Mouse (Mus musculus): ENCODE measurements at regions not wholly inside any gene's neighbourhood (a gene's known extent, or its start where the extent isn't known, plus 50 kb on each side); places are given as distances from the start of the nearest gene placed in this dataset.

GRCm38 (mm10) chr4:45673081-45673819 lies 125.6 kb upstream of the Aldh1b1 start:
- WGBS = 56% methylated on average over 16 of the region's 16 CpGs
- H3K27ac ChIP-seq (ENCODE audit: low read depth, low read length) = no peak overlapping the region
- no peaks in the 10 kb centered on the region for H3K27me3 ChIP-seq (ENCODE audit: control insufficient read depth, insufficient read depth, low read length)
- H3K9ac ChIP-seq (ENCODE audit: low read depth, low read length) = no peak overlapping the region
- ATAC-seq (ENCODE audit: low FRiP score) (0 out of 2 replicates have a peak, but pooled peaks have one; percentile 33), DNase-seq (ENCODE audit: low spot score) (peak; percentile 33)
- H3K36me3 ChIP-seq (ENCODE audit: control insufficient read depth, insufficient read depth, low read length) = no peaks in the 10 kb centered on the region
- H3K4me2 ChIP-seq (replicated peaks; ENCODE audit: low read depth, low read length) = no peak overlapping the region
- no peak overlapping the region for H3K4me3 ChIP-seq (ENCODE audit: low read depth, low read length)
- no peaks in the 10 kb centered on the region for H3K9me3 ChIP-seq (ENCODE audit: control insufficient read depth, low read length)
- H3K4me1 ChIP-seq (replicated peaks; ENCODE audit: control insufficient read depth, insufficient read depth, low read length) = no peaks in the 10 kb centered on the region

GRCm38 (mm10) chr4:45672262-45673076 lies 126.4 kb upstream of the Aldh1b1 start:
- H3K4me2 ChIP-seq (replicated peaks; ENCODE audit: low read depth, low read length) = no peak overlapping the region

GRCm38 (mm10) chr4:45664372-45664771 lies 132.1 kb upstream of the Shb start:
- Histone ChIP-seq H3K27ac (ENCODE audit: low read depth, low read length) (no peak overlapping the region), H3K9ac (ENCODE audit: low read depth, low read length) (no peak overlapping the region), H3K4me3 (ENCODE audit: low read depth, low read length) (no peak overlapping the region), H3K36me3 (ENCODE audit: control insufficient read depth, insufficient read depth, low read length) (no peaks in the 10 kb centered on the region), H3K27me3 (ENCODE audit: control insufficient read depth, insufficient read depth, low read length) (no peaks in the 10 kb centered on the region), H3K4me2 (replicated peaks; ENCODE audit: low read depth, low read length) (no peak overlapping the region), H3K4me1 (replicated peaks; ENCODE audit: control insufficient read depth, insufficient read depth, low read length) (no peaks in the 10 kb centered on the region), H3K9me3 (ENCODE audit: control insufficient read depth, low read length) (no peaks in the 10 kb centered on the region)
- whole genome bisulfite sequencing = 92% methylated on average over 8 of the region's 8 CpGs
- DNase-seq (ENCODE audit: low spot score) (no peak), ATAC-seq (ENCODE audit: low FRiP score) (no peak)

More at GRCm38 (mm10) chr4:45672262-45673076, 126.4 kb upstream of the Aldh1b1 start:
- H3K27me3 ChIP-seq (ENCODE audit: control insufficient read depth, insufficient read depth, low read length) = no peaks in the 10 kb centered on the region
- no peak overlapping the region for H3K4me3 ChIP-seq (ENCODE audit: low read depth, low read length)
- H3K27ac ChIP-seq (ENCODE audit: low read depth, low read length) = no peak overlapping the region
- no peaks in the 10 kb centered on the region for H3K9me3 ChIP-seq (ENCODE audit: control insufficient read depth, low read length)
- 32% methylated on average over 16 of the region's 16 CpGs for WGBS
- no peak overlapping the region for H3K9ac ChIP-seq (ENCODE audit: low read depth, low read length)
- H3K4me1 ChIP-seq (replicated peaks; ENCODE audit: control insufficient read depth, insufficient read depth, low read length) = no peaks in the 10 kb centered on the region
- ATAC-seq (ENCODE audit: low FRiP score) (peak; percentile 71), DNase-seq (ENCODE audit: low spot score) (peak; percentile 35)
- no peaks in the 10 kb centered on the region for H3K36me3 ChIP-seq (ENCODE audit: control insufficient read depth, insufficient read depth, low read length)

GRCm38 (mm10) chr4:45657350-45657978 lies 125.2 kb upstream of the Shb start:
- Histone ChIP-seq H3K36me3 (ENCODE audit: control insufficient read depth, insufficient read depth, low read length) (no peaks in the 10 kb centered on the region), H3K4me3 (ENCODE audit: low read depth, low read length) (no peak overlapping the region), H3K27ac (ENCODE audit: low read depth, low read length) (no peak overlapping the region), H3K9ac (ENCODE audit: low read depth, low read length) (no peak overlapping the region), H3K4me2 (replicated peaks; ENCODE audit: low read depth, low read length) (no peak overlapping the region), H3K4me1 (replicated peaks; ENCODE audit: control insufficient read depth, insufficient read depth, low read length) (peaks cover 6% of the 10 kb centered on the region), H3K9me3 (ENCODE audit: control insufficient read depth, low read length) (no peaks in the 10 kb centered on the region), H3K27me3 (ENCODE audit: control insufficient read depth, insufficient read depth, low read length) (no peaks in the 10 kb centered on the region)
- WGBS = 25% methylated on average over 5 of the region's 5 CpGs
- no peak for ATAC-seq (ENCODE audit: low FRiP score)
- no peak for DNase-seq (ENCODE audit: low spot score)

GRCm38 (mm10) chr4:45655780-45656179 lies 123.5 kb upstream of the Shb start:
- ATAC-seq (ENCODE audit: low FRiP score) = no peak
- Histone ChIP-seq H3K9ac (ENCODE audit: low read depth, low read length) (no peak overlapping the region), H3K4me3 (ENCODE audit: low read depth, low read length) (no peak overlapping the region), H3K4me2 (replicated peaks; ENCODE audit: low read depth, low read length) (no peak overlapping the region), H3K36me3 (ENCODE audit: control insufficient read depth, insufficient read depth, low read length) (no peaks in the 10 kb centered on the region), H3K9me3 (ENCODE audit: control insufficient read depth, low read length) (no peaks in the 10 kb centered on the region), H3K27me3 (ENCODE audit: control insufficient read depth, insufficient read depth, low read length) (no peaks in the 10 kb centered on the region), H3K4me1 (replicated peaks; ENCODE audit: control insufficient read depth, insufficient read depth, low read length) (peaks cover 6% of the 10 kb centered on the region), H3K27ac (ENCODE audit: low read depth, low read length) (no peak overlapping the region)
- 53% methylated on average over 5 of the region's 5 CpGs for WGBS
- no peak for DNase-seq (ENCODE audit: low spot score)

- no peak overlapping the region for H3K9ac ChIP-seq (ENCODE audit: low read depth, low read length)
- DNase-seq (ENCODE audit: low spot score) = no peak
- peak overlapping the region; percentile 23; the same call in 1 of the 2 replicates for H3K4me2 ChIP-seq (replicated peaks; ENCODE audit: low read depth, low read length)
- no peaks in the 10 kb centered on the region for H3K36me3 ChIP-seq (ENCODE audit: control insufficient read depth, insufficient read depth, low read length)
- no peaks in the 10 kb centered on the region for H3K9me3 ChIP-seq (ENCODE audit: control insufficient read depth, low read length)
- no peaks in the 10 kb centered on the region for H3K27me3 ChIP-seq (ENCODE audit: control insufficient read depth, insufficient read depth, low read length)
- H3K4me1 ChIP-seq (replicated peaks; ENCODE audit: control insufficient read depth, insufficient read depth, low read length) = peaks cover 6% of the 10 kb centered on the region
- H3K4me3 ChIP-seq (ENCODE audit: low read depth, low read length) = no peak overlapping the region
- peak overlapping the region; percentile 24; the same call in 1 of the 2 replicates for H3K27ac ChIP-seq (ENCODE audit: low read depth, low read length)
- 0 out of 2 replicates have a peak, but pooled peaks have one; percentile 2 for ATAC-seq (ENCODE audit: low FRiP score)
- WGBS = 3% methylated on average over 4 of the region's 4 CpGs
Measured at GRCm38 (mm10) chr4:45654804-45655155, 122.5 kb upstream of the Shb start.

GRCm38 (mm10) chr4:45654019-45654803 lies 121.9 kb upstream of the Shb start:
- WGBS = 4% methylated on average over 14 of the region's 14 CpGs

GRCm38 (mm10) chr4:45648884-45649577 lies 116.8 kb upstream of the Shb start:
- ATAC-seq (ENCODE audit: low FRiP score) = no peak
- no peak overlapping the region for H3K4me3 ChIP-seq (ENCODE audit: low read depth, low read length)
- no peak overlapping the region for H3K27ac ChIP-seq (ENCODE audit: low read depth, low read length)
- no peak overlapping the region for H3K9ac ChIP-seq (ENCODE audit: low read depth, low read length)
- no peaks in the 10 kb centered on the region for H3K27me3 ChIP-seq (ENCODE audit: control insufficient read depth, insufficient read depth, low read length)
- no peaks in the 10 kb centered on the region for H3K9me3 ChIP-seq (ENCODE audit: control insufficient read depth, low read length)
- H3K36me3 ChIP-seq (ENCODE audit: control insufficient read depth, insufficient read depth, low read length) = no peaks in the 10 kb centered on the region
- no peaks in the 10 kb centered on the region for H3K4me1 ChIP-seq (replicated peaks; ENCODE audit: control insufficient read depth, insufficient read depth, low read length)
- 85% methylated on average over 9 of the region's 9 CpGs for WGBS
- no peak overlapping the region for H3K4me2 ChIP-seq (replicated peaks; ENCODE audit: low read depth, low read length)
- no peak for DNase-seq (ENCODE audit: low spot score)

More at GRCm38 (mm10) chr4:45654019-45654803, 121.9 kb upstream of the Shb start:
- Histone ChIP-seq H3K9ac (ENCODE audit: low read depth, low read length) (no peak overlapping the region), H3K27ac (ENCODE audit: low read depth, low read length) (peak overlapping the region; percentile 24; the same call in 1 of the 2 replicates), H3K4me2 (replicated peaks; ENCODE audit: low read depth, low read length) (peak overlapping the region; percentile 23; the same call in 1 of the 2 replicates), H3K4me3 (ENCODE audit: low read depth, low read length) (no peak overlapping the region), H3K36me3 (ENCODE audit: control insufficient read depth, insufficient read depth, low read length) (no peaks in the 10 kb centered on the region), H3K4me1 (replicated peaks; ENCODE audit: control insufficient read depth, insufficient read depth, low read length) (peaks cover 6% of the 10 kb centered on the region), H3K9me3 (ENCODE audit: control insufficient read depth, low read length) (no peaks in the 10 kb centered on the region), H3K27me3 (ENCODE audit: control insufficient read depth, insufficient read depth, low read length) (no peaks in the 10 kb centered on the region)
- DNase-seq (ENCODE audit: low spot score) (peak; percentile 48), ATAC-seq (ENCODE audit: low FRiP score) (peak; percentile 35; the same call in 1 of the 2 replicates)
